Mouse (Mus musculus): ENCODE data around the gene Ms4a2. TPM values are rescaled to one million over a fixed set of nuclear protein-coding genes. Genes with fewer than 3 reads are reported as not detected.

The Ms4a2 gene
- 1 to 10 TPM; 6.4 to 9.2 TPM for total RNA-seq (2023)

GRCm38 (mm10) chr19:11623551-11623950, at the start of gene Ms4a2:
TSS of gene Ms4a2 (minus strand) at chr19:11623719.

GRCm38 (mm10) chr19:11660459-11660858, 36.9 kb upstream of the Ms4a2 start, which contains the start of gene Oosp2:
TSS of gene Oosp2 (minus strand) at chr19:11660559.

GRCm38 (mm10) chr19:11640732-11641131, 17.2 kb upstream of the Ms4a2 start, which contains the start of gene Ms4a3:
TSS of gene Ms4a3 (minus strand) at chr19:11640851.

GRCm38 (mm10) chr19:11604603-11605002, 18.9 kb downstream of the Ms4a2 start, which contains the start of gene Ms4a6d:
TSS of gene Ms4a6d (minus strand) at chr19:11604849.

Other genes starting within 250 kb of the Ms4a2 start
- gene Ms4a4a, start 248.2 kb downstream of the Ms4a2 start, total RNA-seq (2023): 10 to 100 TPM; 12.6 to 26.8 TPM
- gene Ms4a4c, start 218.9 kb downstream of the Ms4a2 start, total RNA-seq (2023): 10 to 100 TPM; 44.8 to 48.7 TPM
- gene Ms4a4b, start 180.2 kb downstream of the Ms4a2 start, total RNA-seq (2023): 10 to 100 TPM; 11.0 to 11.5 TPM
- 100 to 1,000 TPM; 214 to 241 TPM for gene Ms4a6c, start 154.4 kb downstream of the Ms4a2 start, total RNA-seq (2023)
- 1 to 10 TPM; 3.6 to 3.7 TPM for gene Gm8369, start 137.8 kb downstream of the Ms4a2 start, total RNA-seq (2023)
- 10 to 100 TPM; 28.8 to 34.3 TPM for gene Ms4a6b, start 107.2 kb downstream of the Ms4a2 start, total RNA-seq (2023)
- gene Ms4a4d, start 86.9 kb downstream of the Ms4a2 start, total RNA-seq (2023): not detected
- 10 to 100 TPM in 1 of 2 experiments, 1 to 10 TPM in 1; 9.6 to 10.9 TPM for gene Ms4a6d, start 18.9 kb downstream of the Ms4a2 start, total RNA-seq (2023)
- 100 to 1,000 TPM in 1 of 2 experiments, 10 to 100 TPM in 1; 96.9 to 111 TPM for gene Ms4a3, start 17.1 kb upstream of the Ms4a2 start, total RNA-seq (2023)
- not detected for gene Oosp2, start 36.8 kb upstream of the Ms4a2 start, total RNA-seq (2023)
- gene Oosp1, start 67.4 kb upstream of the Ms4a2 start, total RNA-seq (2023): 1 to 10 TPM in 1 of 2 experiments, under 1 TPM in 1; 0.96 to 1.2 TPM
- gene Oosp3, start 73.3 kb upstream of the Ms4a2 start, total RNA-seq (2023): not detected
- gene Gif, start 123.8 kb upstream of the Ms4a2 start, total RNA-seq (2023): not detected
- gene Mrpl16, start 146.7 kb upstream of the Ms4a2 start, total RNA-seq (2023): 10 to 100 TPM; 16.7 to 17.2 TPM
- gene Stx3, start 195.7 kb upstream of the Ms4a2 start, total RNA-seq (2023): 10 to 100 TPM; 17.4 to 18.8 TPM
- not detected for gene Olfr1417, start 215.5 kb upstream of the Ms4a2 start, total RNA-seq (2023)
- not detected for gene Olfr1418, start 237.3 kb upstream of the Ms4a2 start, total RNA-seq (2023)